Mouse (Mus musculus): ENCODE measurements at regions not wholly inside any gene's neighbourhood (a gene's known extent, or its start where the extent isn't known, plus 50 kb on each side); places are given as distances from the start of the nearest gene placed in this dataset.

- no peaks in the 10 kb centered on the region for H3K4me1 ChIP-seq (ENCODE audit: insufficient read depth)
- 73% methylated on average over 9 of the region's 9 CpGs for WGBS
- ATAC-seq (ENCODE audit: insufficient read depth): no peak
- H3K4me3 ChIP-seq (ENCODE audit: low read depth, low read length): no peak overlapping the region
- no peak for TF ChIP-seq CTCF (IDR thresholded peaks at IDR 0.05; ENCODE audit: low read depth)
- H3K9me3 ChIP-seq (ENCODE audit: low read depth, low read length): no peaks in the 10 kb centered on the region
- no peaks in the 10 kb centered on the region for H3K27me3 ChIP-seq (ENCODE audit: insufficient read depth, low read length)
- H3K4me2 ChIP-seq: no peak overlapping the region
- no peak overlapping the region for H3K27ac ChIP-seq (ENCODE audit: low read depth)
- DNase-seq: no peak
- H3K36me3 ChIP-seq (ENCODE audit: insufficient read depth): no peaks in the 10 kb centered on the region
- H3K9ac ChIP-seq: no peak overlapping the region
Measured at GRCm38 (mm10) chr8:92732229-92732628, 58.1 kb downstream of the Irx6 start.

GRCm38 (mm10) chr8:92735646-92736045 lies 61.6 kb downstream of the Irx6 start:
- no peak for DNase-seq
- Histone ChIP-seq H3K4me2 (no peak overlapping the region), H3K9ac (no peak overlapping the region), H3K4me1 (ENCODE audit: insufficient read depth) (no peaks in the 10 kb centered on the region), H3K36me3 (ENCODE audit: insufficient read depth) (no peaks in the 10 kb centered on the region), H3K27ac (ENCODE audit: low read depth) (no peak overlapping the region), H3K9me3 (ENCODE audit: low read depth, low read length) (no peaks in the 10 kb centered on the region), H3K27me3 (ENCODE audit: insufficient read depth, low read length) (no peaks in the 10 kb centered on the region), H3K4me3 (ENCODE audit: low read depth, low read length) (no peak overlapping the region)
- ATAC-seq (ENCODE audit: insufficient read depth): no peak
- 79% methylated on average over 9 of the region's 9 CpGs for WGBS
- no peak for TF ChIP-seq CTCF (IDR thresholded peaks at IDR 0.05; ENCODE audit: low read depth)

- Histone ChIP-seq H3K4me2 (no peak overlapping the region), H3K27me3 (ENCODE audit: insufficient read depth, low read length) (no peaks in the 10 kb centered on the region), H3K9ac (no peak overlapping the region), H3K27ac (ENCODE audit: low read depth) (no peak overlapping the region), H3K4me1 (ENCODE audit: insufficient read depth) (no peaks in the 10 kb centered on the region), H3K4me3 (ENCODE audit: low read depth, low read length) (no peak overlapping the region), H3K9me3 (ENCODE audit: low read depth, low read length) (no peaks in the 10 kb centered on the region), H3K36me3 (ENCODE audit: insufficient read depth) (no peaks in the 10 kb centered on the region)
- WGBS: 44% methylated on average over 1 of the region's 1 CpGs
- DNase-seq: no peak
- ATAC-seq (ENCODE audit: insufficient read depth): no peak
- no peak for TF ChIP-seq CTCF (IDR thresholded peaks at IDR 0.05; ENCODE audit: low read depth)
Measured at GRCm38 (mm10) chr8:92738080-92738479, 64.0 kb downstream of the Irx6 start.

- Histone ChIP-seq H3K36me3 (ENCODE audit: insufficient read depth) (no peaks in the 10 kb centered on the region), H3K4me3 (ENCODE audit: low read depth, low read length) (no peak overlapping the region), H3K4me2 (no peak overlapping the region), H3K4me1 (ENCODE audit: insufficient read depth) (no peaks in the 10 kb centered on the region), H3K9me3 (ENCODE audit: low read depth, low read length) (no peaks in the 10 kb centered on the region), H3K27me3 (ENCODE audit: insufficient read depth, low read length) (no peaks in the 10 kb centered on the region), H3K9ac (no peak overlapping the region), H3K27ac (ENCODE audit: low read depth) (no peak overlapping the region)
- ATAC-seq (ENCODE audit: insufficient read depth): no peak
- 59% methylated on average over 9 of the region's 9 CpGs for WGBS
- no peak for DNase-seq
- TF ChIP-seq CTCF (IDR thresholded peaks at IDR 0.05; ENCODE audit: low read depth): no peak
Measured at GRCm38 (mm10) chr8:92740286-92740808, 66.3 kb downstream of the Irx6 start.

GRCm38 (mm10) chr8:92741836-92742235 lies 67.7 kb downstream of the Irx6 start:
- no peaks in the 10 kb centered on the region for H3K36me3 ChIP-seq (ENCODE audit: insufficient read depth)
- DNase-seq: no peak
- no peak overlapping the region for H3K9ac ChIP-seq
- no peak overlapping the region for H3K4me2 ChIP-seq
- no peak for TF ChIP-seq CTCF (IDR thresholded peaks at IDR 0.05; ENCODE audit: low read depth)
- WGBS: 86% methylated on average over 3 of the region's 3 CpGs
- H3K4me1 ChIP-seq (ENCODE audit: insufficient read depth): no peaks in the 10 kb centered on the region
- no peaks in the 10 kb centered on the region for H3K27me3 ChIP-seq (ENCODE audit: insufficient read depth, low read length)
- H3K4me3 ChIP-seq (ENCODE audit: low read depth, low read length): no peak overlapping the region
- no peak overlapping the region for H3K27ac ChIP-seq (ENCODE audit: low read depth)
- ATAC-seq (ENCODE audit: insufficient read depth): no peak
- no peaks in the 10 kb centered on the region for H3K9me3 ChIP-seq (ENCODE audit: low read depth, low read length)

GRCm38 (mm10) chr8:92743108-92743507 lies 69.0 kb downstream of the Irx6 start:
- H3K9me3 ChIP-seq (ENCODE audit: low read depth, low read length): no peaks in the 10 kb centered on the region
- H3K9ac ChIP-seq: no peak overlapping the region
- H3K27ac ChIP-seq (ENCODE audit: low read depth): no peak overlapping the region
- H3K4me2 ChIP-seq: no peak overlapping the region
- H3K36me3 ChIP-seq (ENCODE audit: insufficient read depth): no peaks in the 10 kb centered on the region
- no peaks in the 10 kb centered on the region for H3K27me3 ChIP-seq (ENCODE audit: insufficient read depth, low read length)
- H3K4me3 ChIP-seq (ENCODE audit: low read depth, low read length): no peak overlapping the region
- DNase-seq (no peak), ATAC-seq (ENCODE audit: insufficient read depth) (no peak)
- TF ChIP-seq CTCF (IDR thresholded peaks at IDR 0.05; ENCODE audit: low read depth): no peak
- no peaks in the 10 kb centered on the region for H3K4me1 ChIP-seq (ENCODE audit: insufficient read depth)
- 68% methylated on average over 12 of the region's 12 CpGs for WGBS

- WGBS: 61% methylated on average over 7 of the region's 7 CpGs
- TF ChIP-seq CTCF (IDR thresholded peaks at IDR 0.05; ENCODE audit: low read depth): no peak
- no peak for ATAC-seq (ENCODE audit: insufficient read depth)
Measured at GRCm38 (mm10) chr8:92747086-92747485, 73.0 kb downstream of the Irx6 start.

GRCm38 (mm10) chr8:92747951-92748350 lies 73.9 kb downstream of the Irx6 start:
- no peak for ATAC-seq (ENCODE audit: insufficient read depth)
- WGBS: 72% methylated on average over 6 of the region's 6 CpGs
- DNase-seq: no peak
- Histone ChIP-seq H3K9ac (no peak overlapping the region), H3K4me1 (ENCODE audit: insufficient read depth) (no peaks in the 10 kb centered on the region), H3K9me3 (ENCODE audit: low read depth, low read length) (no peaks in the 10 kb centered on the region), H3K4me2 (no peak overlapping the region), H3K27ac (ENCODE audit: low read depth) (no peak overlapping the region), H3K36me3 (ENCODE audit: insufficient read depth) (no peaks in the 10 kb centered on the region), H3K4me3 (ENCODE audit: low read depth, low read length) (no peak overlapping the region), H3K27me3 (ENCODE audit: insufficient read depth, low read length) (no peaks in the 10 kb centered on the region)
- no peak for TF ChIP-seq CTCF (IDR thresholded peaks at IDR 0.05; ENCODE audit: low read depth)

More at GRCm38 (mm10) chr8:92747086-92747485, 73.0 kb downstream of the Irx6 start:
- H3K27me3 ChIP-seq (ENCODE audit: insufficient read depth, low read length): no peaks in the 10 kb centered on the region
- no peak overlapping the region for H3K4me2 ChIP-seq
- DNase-seq: no peak
- H3K27ac ChIP-seq (ENCODE audit: low read depth): no peak overlapping the region
- no peak overlapping the region for H3K9ac ChIP-seq
- no peak overlapping the region for H3K4me3 ChIP-seq (ENCODE audit: low read depth, low read length)
- no peaks in the 10 kb centered on the region for H3K4me1 ChIP-seq (ENCODE audit: insufficient read depth)
- H3K9me3 ChIP-seq (ENCODE audit: low read depth, low read length): no peaks in the 10 kb centered on the region
- H3K36me3 ChIP-seq (ENCODE audit: insufficient read depth): no peaks in the 10 kb centered on the region

All from lung, embryonic 14.5 days (tissue).